Mouse (Mus musculus): ENCODE measurements around the gene Zbtb49.

Gene Zbtb49

DNA sequence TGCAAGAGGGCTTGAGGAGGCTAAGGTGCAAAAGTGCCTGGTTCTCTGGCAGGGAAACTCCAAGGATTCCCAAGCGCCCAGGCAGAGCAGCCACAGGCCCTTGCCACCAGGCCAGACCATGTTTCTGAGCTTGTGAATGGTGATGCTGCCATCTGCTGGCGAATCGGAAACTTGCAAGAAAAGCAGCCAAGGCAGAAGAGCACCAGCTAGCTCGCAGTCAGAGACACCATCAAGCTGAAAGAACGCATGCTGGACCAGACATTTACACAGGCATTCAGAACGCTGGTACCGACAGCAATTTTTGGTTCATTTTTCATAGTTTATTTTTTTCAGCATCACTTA, 22.8 kb downstream of the Zbtb49 start:
- in situ Hi-C loops (cut with MboI; ENCODE audit: low pct_unique_long_range_greater_than_20kb in 1 of 2, low sequenced_read_pairs in 2 of 2, unreplicated experiment in 1 of 2), result no loop called here

GRCm38 (mm10) chr5:38196821-38197481, 23.3 kb downstream of the Zbtb49 start:
- in situ Hi-C loops (cut with MboI; ENCODE audit: low pct_unique_long_range_greater_than_20kb in 1 of 2, low sequenced_read_pairs in 2 of 2, unreplicated experiment in 1 of 2), result no loop called here

- in situ Hi-C loops (cut with MboI; ENCODE audit: low pct_unique_long_range_greater_than_20kb in 1 of 2, low sequenced_read_pairs in 2 of 2, unreplicated experiment in 1 of 2), result no loop called here
Observed at GRCm38 (mm10) chr5:38195941-38196340, 24.3 kb downstream of the Zbtb49 start.

DNA sequence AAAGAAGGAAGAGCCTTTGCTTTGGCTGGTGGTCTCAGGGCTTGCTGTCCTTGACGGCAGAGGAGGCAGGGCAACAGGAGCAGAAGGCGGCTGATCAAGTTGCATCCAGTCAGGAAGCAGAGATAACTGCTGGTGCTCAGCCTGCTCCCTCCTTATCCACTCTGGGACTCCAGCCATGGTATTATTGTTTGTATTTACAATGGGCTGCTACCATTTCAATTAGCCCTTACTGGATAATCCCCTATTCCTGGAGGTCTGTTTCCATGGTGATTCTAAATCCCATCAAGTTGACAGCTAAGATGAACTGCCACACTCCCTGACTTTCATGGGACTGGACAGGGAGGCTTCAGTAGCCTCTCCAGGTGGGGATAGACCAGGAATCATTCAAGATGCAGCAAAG, 25.3 kb downstream of the Zbtb49 start:
- in situ Hi-C loops (cut with MboI; ENCODE audit: low pct_unique_long_range_greater_than_20kb in 1 of 2, low sequenced_read_pairs in 2 of 2, unreplicated experiment in 1 of 2), result no loop called here

DNA sequence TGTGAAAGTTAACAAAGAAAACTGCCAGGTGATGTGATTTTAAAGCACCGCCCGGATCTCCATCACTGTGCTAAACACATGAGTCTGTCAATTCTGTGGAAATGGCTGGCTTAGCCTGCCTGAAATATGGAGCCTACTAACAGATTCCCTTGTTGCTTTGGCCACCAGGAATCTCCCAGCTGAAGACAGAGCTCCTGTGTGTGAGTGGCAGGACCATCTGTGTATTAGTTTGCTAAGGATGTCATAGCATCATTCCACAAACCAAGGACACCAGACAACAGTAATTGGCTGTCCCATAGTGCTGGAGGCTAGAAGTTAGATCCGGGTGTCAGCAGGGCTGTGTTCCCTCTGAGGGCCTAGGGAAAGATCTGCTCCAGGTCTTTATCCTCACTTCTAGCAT, 29.4 kb downstream of the Zbtb49 start:
- in situ Hi-C loops (cut with MboI; ENCODE audit: low pct_unique_long_range_greater_than_20kb in 1 of 2, low sequenced_read_pairs in 2 of 2, unreplicated experiment in 1 of 2), result no loop called here

DNA sequence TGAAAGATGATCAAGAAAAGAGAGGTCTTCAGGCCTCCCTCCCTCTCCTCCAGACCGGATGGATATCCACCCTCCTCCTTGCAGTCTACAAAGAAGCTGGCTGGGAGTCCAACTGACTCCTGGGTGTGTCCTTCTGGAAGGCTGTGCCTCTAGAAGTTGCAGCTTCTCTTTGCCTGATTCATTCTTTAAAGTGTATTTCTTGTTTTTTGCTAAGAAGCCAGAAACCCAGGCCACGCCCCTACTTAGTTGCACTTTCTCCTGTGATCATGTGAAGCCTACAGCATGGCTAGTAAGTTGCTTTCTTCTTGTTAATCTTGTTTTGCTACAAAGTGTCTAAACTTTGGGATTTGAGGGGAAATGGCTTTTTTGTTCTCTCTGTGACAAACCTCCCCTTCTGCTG, 33.3 kb downstream of the Zbtb49 start:
- in situ Hi-C loops (cut with MboI; ENCODE audit: low pct_unique_long_range_greater_than_20kb in 1 of 2, low sequenced_read_pairs in 2 of 2, unreplicated experiment in 1 of 2), result no loop called here

DNA sequence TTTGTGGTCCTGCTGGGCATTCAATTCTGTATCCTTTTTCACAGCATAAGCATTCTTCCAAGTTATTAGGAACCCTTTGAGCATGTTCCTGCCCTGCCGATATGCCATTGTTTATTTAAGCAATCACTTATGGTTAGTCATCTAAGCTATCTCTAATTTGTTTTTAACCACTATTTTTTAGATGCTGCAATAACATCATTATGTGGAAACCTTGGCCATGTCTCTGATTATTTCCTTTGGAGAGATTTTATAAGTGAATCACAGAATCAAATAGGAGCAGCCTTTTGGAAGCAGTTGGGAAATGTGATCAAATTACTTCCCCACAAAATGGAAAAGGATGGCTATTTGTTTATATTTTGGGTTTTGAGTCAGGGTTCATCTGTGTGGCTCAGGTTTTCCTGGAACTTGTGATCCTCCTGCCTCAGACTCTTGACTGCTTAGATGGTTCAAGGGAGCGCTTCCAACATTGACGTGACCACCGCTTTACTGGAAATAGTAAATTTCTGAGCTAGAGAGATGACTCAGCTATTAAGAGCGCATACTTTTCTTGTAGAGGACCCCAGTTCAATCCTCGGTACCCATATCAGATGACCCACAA, 35.5 kb downstream of the Zbtb49 start:
- in situ Hi-C loops (cut with MboI; ENCODE audit: low pct_unique_long_range_greater_than_20kb in 1 of 2, low sequenced_read_pairs in 2 of 2, unreplicated experiment in 1 of 2), result no loop called here

- in situ Hi-C loops (cut with MboI; ENCODE audit: low pct_unique_long_range_greater_than_20kb in 1 of 2, low sequenced_read_pairs in 2 of 2, unreplicated experiment in 1 of 2), result no loop called here
Observed at GRCm38 (mm10) chr5:38174256-38174912, 45.9 kb downstream of the Zbtb49 start.

- in situ Hi-C loops (cut with MboI; ENCODE audit: low pct_unique_long_range_greater_than_20kb in 1 of 2, low sequenced_read_pairs in 2 of 2, unreplicated experiment in 1 of 2), result no loop called here
Observed at GRCm38 (mm10) chr5:38173766-38174165, 46.5 kb downstream of the Zbtb49 start.

DNA sequence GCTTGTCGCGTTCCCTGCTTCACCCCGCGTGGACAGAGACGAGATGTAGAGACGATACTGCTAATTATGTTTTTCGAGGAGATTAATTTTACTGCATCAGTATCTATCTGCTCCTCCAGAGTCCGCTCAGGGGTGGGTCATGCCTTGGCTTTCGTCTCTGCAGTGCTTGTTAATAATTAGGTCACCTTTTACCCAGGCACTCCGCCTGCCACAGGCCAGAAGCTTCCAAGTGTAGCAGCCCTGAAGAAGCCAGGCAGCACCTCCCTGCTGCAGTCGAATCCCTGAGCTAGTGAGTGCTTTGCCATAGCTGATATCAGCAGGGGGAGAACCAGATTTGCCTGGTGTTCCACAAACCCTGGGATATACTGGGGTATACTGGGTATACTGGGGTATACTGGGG, 51.8 kb downstream of the Zbtb49 start:
- in situ Hi-C loops (cut with MboI; ENCODE audit: low pct_unique_long_range_greater_than_20kb in 1 of 2, low sequenced_read_pairs in 2 of 2, unreplicated experiment in 1 of 2), result no loop called here

- in situ Hi-C loops (cut with MboI; ENCODE audit: low pct_unique_long_range_greater_than_20kb in 1 of 2, low sequenced_read_pairs in 2 of 2, unreplicated experiment in 1 of 2), result no loop called here
Observed at GRCm38 (mm10) chr5:38159634-38160413, 60.4 kb downstream of the Zbtb49 start, which contains the start of gene Nsg1. Nsg1 (minus strand) TSS chr5:38159907.

DNA sequence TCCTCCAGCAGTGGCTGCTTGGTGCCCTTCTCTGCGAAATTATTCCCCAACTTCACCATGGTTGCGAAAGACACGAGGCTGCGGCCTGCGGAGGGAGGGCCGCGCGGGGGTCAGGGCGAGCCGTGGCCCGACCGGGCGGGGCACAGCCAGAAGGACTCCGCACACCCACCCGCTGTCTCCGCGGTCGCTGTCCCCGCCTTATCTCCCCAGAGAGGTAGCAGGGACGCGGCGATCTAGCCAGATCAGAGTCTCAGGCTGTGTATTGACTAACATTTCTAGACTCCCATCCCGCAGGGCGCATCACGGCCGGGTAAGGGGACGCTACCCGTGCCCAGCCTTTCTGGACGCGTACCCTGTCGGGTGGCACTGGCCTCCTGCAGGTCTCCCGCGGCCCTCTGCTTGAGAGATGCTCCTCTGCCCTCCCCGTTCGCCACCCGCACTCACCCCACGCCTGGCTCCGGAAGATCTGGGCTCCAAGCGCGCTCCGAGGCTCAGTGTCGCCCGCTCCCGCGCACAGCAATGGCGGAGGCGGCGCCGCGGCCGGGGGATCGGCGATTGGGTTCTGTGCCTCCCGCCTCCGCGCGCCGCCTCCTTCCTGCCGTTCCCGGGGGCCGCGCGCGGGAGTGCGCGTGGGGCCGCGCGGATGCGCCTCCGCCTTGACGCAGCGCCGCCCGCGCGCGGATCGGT, 61.2 kb downstream of the Zbtb49 start:
- in situ Hi-C loops (cut with MboI; ENCODE audit: low pct_unique_long_range_greater_than_20kb in 1 of 2, low sequenced_read_pairs in 2 of 2, unreplicated experiment in 1 of 2), result no loop called here

- in situ Hi-C loops (cut with MboI; ENCODE audit: low pct_unique_long_range_greater_than_20kb in 1 of 2, low sequenced_read_pairs in 2 of 2, unreplicated experiment in 1 of 2), result no loop called here
Observed at GRCm38 (mm10) chr5:38158501-38158946, 61.7 kb downstream of the Zbtb49 start.

GRCm38 (mm10) chr5:38157481-38158020, 62.7 kb downstream of the Zbtb49 start:
- in situ Hi-C loops (cut with MboI; ENCODE audit: low pct_unique_long_range_greater_than_20kb in 1 of 2, low sequenced_read_pairs in 2 of 2, unreplicated experiment in 1 of 2), result no loop called here

DNA sequence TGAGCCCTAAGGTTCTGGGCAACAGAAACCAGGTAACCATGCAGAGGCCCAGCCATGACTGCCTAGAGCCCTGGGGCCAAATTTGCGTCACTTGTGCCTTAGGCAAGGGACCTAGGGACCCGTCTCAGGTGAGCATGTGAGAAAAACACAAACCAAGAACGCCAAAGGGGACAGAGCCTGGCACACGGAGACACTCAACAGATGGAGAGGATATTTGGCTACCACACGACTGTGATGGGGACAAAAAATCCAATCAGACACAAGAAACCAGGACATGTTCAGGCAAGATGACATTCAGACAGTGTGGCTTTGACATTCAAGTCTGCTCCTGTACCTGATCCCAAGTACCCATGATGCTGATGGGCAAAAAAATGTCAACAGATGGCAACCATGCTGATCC, 66.6 kb downstream of the Zbtb49 start:
- in situ Hi-C loops (cut with MboI; ENCODE audit: low pct_unique_long_range_greater_than_20kb in 1 of 2, low sequenced_read_pairs in 2 of 2, unreplicated experiment in 1 of 2), result no loop called here

DNA sequence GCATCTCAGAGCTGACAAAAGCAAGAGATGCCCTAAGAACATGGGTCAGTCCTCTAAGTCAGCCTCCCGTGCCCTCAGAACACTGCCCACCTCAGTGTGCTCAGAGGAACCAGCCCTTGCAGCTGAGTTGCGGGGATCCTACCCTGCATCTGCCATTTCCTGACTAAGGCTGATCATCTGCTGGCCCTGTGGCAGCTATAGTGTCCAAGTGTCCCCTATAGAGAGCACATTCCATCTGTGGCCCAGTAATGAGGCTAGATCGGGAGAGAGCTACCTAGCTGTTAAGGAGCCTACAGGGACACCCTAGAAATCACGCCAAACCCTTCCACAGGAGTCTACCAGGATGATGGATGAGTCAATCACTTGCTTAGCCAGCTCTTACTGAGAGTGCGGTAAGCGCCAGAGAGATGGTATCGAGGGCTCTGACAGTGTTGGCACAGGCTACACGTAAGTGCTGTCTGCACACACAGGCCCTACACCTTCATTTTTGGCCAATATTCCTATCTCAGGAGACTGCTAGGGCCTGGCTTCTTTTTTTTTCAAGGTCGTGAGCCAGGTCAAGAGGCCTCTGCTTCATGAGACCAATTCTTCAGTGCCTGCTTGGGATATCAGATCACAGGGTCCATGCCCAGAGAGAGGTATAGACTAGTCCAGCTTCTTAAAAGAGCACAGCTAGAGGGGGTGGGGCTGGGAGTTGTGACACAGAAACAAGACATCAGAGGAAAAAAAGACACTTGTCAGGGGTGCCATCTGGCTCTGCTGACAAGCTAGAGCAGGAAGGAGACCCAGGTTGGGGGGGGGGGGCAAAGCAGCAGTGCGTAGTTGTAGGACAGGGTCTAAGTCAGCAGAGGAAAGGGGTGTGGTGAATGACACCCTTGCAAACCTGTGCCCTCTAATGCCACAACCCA, 67.8 kb downstream of the Zbtb49 start:
- in situ Hi-C loops (cut with MboI; ENCODE audit: low pct_unique_long_range_greater_than_20kb in 1 of 2, low sequenced_read_pairs in 2 of 2, unreplicated experiment in 1 of 2), result no loop called here

DNA sequence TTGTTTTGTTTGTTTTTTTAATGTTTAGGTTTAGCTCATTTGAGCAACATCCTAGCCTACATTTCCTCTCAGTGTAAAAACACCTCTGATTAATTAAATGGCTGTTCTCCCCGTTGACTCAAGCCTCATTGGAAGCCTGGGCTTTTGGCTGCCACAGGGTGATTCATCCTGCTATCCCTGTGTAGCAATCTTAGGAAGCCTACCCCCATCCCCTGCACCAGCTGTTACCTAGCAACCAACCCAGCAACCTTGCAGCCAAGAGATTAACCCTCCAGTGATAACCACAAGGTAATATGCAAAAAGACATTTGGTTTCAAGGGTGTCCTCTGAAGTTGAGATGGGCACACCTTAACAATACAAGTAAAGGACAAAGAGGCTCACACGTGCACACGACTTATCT, 69.0 kb downstream of the Zbtb49 start:
- in situ Hi-C loops (cut with MboI; ENCODE audit: low pct_unique_long_range_greater_than_20kb in 1 of 2, low sequenced_read_pairs in 2 of 2, unreplicated experiment in 1 of 2), result no loop called here

GRCm38 (mm10) chr5:38146524-38146923, 73.7 kb downstream of the Zbtb49 start:
- in situ Hi-C loops (cut with MboI; ENCODE audit: low pct_unique_long_range_greater_than_20kb in 1 of 2, low sequenced_read_pairs in 2 of 2, unreplicated experiment in 1 of 2), result no loop called here

Data from mouse embryonic stem cell (cell line).